Mouse (Mus musculus): ENCODE measurements at regions not wholly inside any gene's neighbourhood (a gene's known extent, or its start where the extent isn't known, plus 50 kb on each side); places are given as distances from the start of the nearest gene placed in this dataset.
"Not testable (repeated sequence)": the region's sequence is repeated elsewhere in the genome, so short reads cannot be mapped to it uniquely, and the experiment has no call there.

DNA sequence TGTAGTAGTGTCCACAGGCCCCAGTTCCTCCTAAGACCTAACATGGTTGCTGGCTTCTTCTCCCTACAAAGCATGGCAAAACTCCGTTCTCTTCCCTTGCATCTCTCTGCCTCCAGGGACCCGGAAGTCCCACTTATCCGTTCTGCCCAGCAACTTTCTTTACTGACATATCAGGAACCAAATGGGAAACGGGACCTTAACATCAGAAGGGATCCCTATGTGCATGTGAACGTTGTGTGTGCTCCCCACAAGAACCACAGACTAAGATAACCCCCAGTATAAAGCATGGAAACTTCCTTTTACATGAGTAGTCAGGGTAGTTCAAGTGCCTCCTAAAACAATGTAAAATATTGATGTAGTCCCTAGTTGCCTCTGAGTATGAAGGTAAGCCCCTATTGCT lies 61.6 kb downstream of the Zxdb start:
- intact Hi-C loops (cut with DNase I) = loop anchor here (10.0 kb wide), 1 partner anchor 51 kb away; no protein-coding TSS in a partner anchor
- H3K36me3 ChIP-seq (ENCODE audit: control insufficient read depth, insufficient read depth, low read length) = no peaks in the 10 kb centered on the region

DNA sequence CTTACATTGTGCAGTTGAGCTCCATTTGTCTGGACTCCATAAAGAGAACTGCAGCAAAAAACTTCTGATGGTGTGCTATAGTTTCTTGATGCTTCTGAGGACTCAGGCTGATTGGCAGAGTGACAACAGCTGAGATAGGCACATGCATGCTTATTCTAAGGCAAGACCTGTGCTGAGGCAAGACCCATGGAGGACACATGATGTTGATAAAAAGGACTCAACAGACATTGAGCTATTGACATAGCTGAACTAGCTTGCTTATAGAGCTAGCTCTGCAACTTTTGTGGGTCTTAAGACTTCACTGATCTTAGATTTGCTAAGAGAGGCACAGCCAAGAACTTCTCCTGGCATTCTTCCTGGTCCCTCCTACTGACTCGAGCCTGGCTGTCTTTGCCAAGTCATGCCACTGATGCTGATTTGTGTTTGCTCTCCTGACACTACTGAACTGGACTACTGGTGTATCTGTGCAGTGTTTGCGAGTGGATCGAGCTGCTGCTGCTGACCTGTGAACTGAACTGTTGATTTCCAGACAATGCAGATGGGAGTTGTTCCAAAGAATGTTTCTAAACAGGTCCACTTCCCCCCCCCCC lies 64.1 kb downstream of the Zxdb start:
- Histone ChIP-seq H3K4me3 (no peak overlapping the region), H3K27ac (no peak overlapping the region), H3K79me2 (replicated peaks; ENCODE audit: control insufficient read depth, insufficient read depth, low read length) (no peaks in the 10 kb centered on the region), H3K4me1 (ENCODE audit: control insufficient read depth, insufficient read depth, low read length) (no peaks in the 10 kb centered on the region; the same call in 1 of the 2 replicates), H3K27me3 (ENCODE audit: control insufficient read depth, insufficient read depth, low read length) (no peaks in the 10 kb centered on the region), H3K36me3 (ENCODE audit: control insufficient read depth, insufficient read depth, low read length) (no peaks in the 10 kb centered on the region), H3K9ac (ENCODE audit: low read depth, low read length) (no peak overlapping the region)
- intact Hi-C loops (cut with DNase I) = loop anchor here (10.0 kb wide), 1 partner anchor 54 kb away; no protein-coding TSS in a partner anchor
- WGBS = 53% methylated on average over 3 of the region's 3 CpGs
- TF ChIP-seq POLR2A (IDR thresholded peaks at IDR 0.05; ENCODE audit: insufficient read depth, low read depth, low read length) (no peak), CTCF (IDR thresholded peaks at IDR 0.05) (no peak), EP300 (IDR thresholded peaks at IDR 0.05; ENCODE audit: insufficient read depth, low read depth, low read length) (no peak)
- no peak for DNase-seq

More for the DNA sequence above, 61.6 kb downstream of the Zxdb start:
- Histone ChIP-seq H3K79me2 (replicated peaks; ENCODE audit: control insufficient read depth, insufficient read depth, low read length) (no peaks in the 10 kb centered on the region), H3K27me3 (ENCODE audit: control insufficient read depth, insufficient read depth, low read length) (no peaks in the 10 kb centered on the region), H3K4me1 (ENCODE audit: control insufficient read depth, insufficient read depth, low read length) (no peaks in the 10 kb centered on the region; the same call in 1 of the 2 replicates), H3K9ac (ENCODE audit: low read depth, low read length) (no peak overlapping the region), H3K27ac (no peak overlapping the region), H3K4me3 (no peak overlapping the region)
- TF ChIP-seq CTCF (IDR thresholded peaks at IDR 0.05) (no peak), POLR2A (IDR thresholded peaks at IDR 0.05; ENCODE audit: insufficient read depth, low read depth, low read length) (no peak), EP300 (IDR thresholded peaks at IDR 0.05; ENCODE audit: insufficient read depth, low read depth, low read length) (no peak)
- 61% methylated on average over 5 of the region's 5 CpGs for WGBS
- DNase-seq = no peak

DNA sequence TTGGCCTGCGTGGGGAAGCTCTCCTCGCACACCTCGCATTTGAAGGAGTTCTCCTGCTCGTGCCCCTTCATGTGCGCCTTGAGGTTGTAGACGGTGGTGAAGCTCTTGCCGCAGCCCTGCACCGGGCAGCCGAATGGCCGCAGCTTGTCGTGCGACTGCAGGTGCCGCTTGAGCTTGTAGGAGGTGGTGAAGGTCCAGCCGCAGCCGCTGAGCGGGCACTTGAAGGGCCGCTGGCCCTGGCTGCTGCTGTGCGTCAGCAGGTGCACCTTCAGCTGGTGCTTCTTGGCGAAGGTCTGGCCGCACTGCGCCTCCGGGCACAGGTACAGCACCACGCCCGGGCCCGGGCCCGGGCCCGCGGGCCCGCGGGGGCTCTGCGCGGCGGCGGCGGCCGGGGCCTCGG lies 72.5 kb downstream of the Zxdb start:
- H3K79me2 ChIP-seq (replicated peaks; ENCODE audit: control insufficient read depth, insufficient read depth, low read length); H3K27ac ChIP-seq; H3K27me3 ChIP-seq (ENCODE audit: control insufficient read depth, insufficient read depth, low read length); DNase-seq; H3K4me1 ChIP-seq (ENCODE audit: control insufficient read depth, insufficient read depth, low read length); intact Hi-C loops (cut with DNase I); H3K9ac ChIP-seq (ENCODE audit: low read depth, low read length); H3K4me3 ChIP-seq; H3K36me3 ChIP-seq (ENCODE audit: control insufficient read depth, insufficient read depth, low read length): not testable (repeated sequence)
- WGBS = no CpG with 5 or more reads among the region's 37 CpGs

DNA sequence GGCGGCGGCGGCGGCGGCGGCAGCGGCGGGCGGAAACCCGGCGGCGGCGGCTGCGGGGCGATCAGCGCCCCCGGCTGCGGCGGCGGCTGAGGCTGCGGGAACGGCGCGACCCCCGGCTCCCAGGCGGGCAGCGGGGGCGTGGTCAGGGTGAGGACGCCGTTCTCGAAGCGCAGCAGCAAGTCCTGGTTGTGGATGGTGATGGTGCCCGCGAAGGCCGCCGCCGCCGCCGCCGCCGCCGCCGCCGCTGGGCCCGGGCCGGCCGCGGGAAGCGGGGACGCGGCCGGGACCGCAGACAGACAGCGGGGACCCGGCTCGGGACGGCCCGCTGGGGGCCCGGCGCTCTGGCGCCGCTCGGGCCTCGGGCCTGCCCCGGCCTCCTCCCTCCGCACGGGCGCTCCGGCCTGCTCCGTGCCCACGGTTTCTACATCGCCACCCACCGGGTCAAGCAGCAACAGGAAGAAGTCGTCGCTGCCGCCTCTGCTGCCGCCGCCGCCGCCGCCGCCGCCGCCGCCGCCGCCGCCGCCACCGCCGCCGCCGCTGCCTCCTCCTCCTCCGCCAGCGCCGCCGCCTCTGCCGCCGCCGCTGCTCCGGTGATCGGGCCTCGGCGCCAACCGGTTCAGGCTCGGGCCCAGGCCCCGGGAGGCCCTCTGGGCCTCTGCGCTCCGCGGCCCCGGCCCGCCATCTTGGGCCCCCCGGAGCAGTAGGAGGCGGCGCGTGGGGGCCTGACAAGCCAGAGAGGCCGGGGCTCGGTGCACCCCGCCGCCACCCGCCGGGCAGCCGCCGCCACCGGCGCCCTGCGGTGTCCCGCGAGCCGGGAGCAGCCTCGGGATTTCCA lies 73.2 kb downstream of the Zxdb start:
- DNase-seq; H3K27me3 ChIP-seq (ENCODE audit: control insufficient read depth, insufficient read depth, low read length); intact Hi-C loops (cut with DNase I); H3K9ac ChIP-seq (ENCODE audit: low read depth, low read length); H3K36me3 ChIP-seq (ENCODE audit: control insufficient read depth, insufficient read depth, low read length); H3K4me3 ChIP-seq; H3K79me2 ChIP-seq (replicated peaks; ENCODE audit: control insufficient read depth, insufficient read depth, low read length); H3K27ac ChIP-seq; H3K4me1 ChIP-seq (ENCODE audit: control insufficient read depth, insufficient read depth, low read length): not testable (repeated sequence)
- no CpG with 5 or more reads among the region's 131 CpGs for WGBS

DNA sequence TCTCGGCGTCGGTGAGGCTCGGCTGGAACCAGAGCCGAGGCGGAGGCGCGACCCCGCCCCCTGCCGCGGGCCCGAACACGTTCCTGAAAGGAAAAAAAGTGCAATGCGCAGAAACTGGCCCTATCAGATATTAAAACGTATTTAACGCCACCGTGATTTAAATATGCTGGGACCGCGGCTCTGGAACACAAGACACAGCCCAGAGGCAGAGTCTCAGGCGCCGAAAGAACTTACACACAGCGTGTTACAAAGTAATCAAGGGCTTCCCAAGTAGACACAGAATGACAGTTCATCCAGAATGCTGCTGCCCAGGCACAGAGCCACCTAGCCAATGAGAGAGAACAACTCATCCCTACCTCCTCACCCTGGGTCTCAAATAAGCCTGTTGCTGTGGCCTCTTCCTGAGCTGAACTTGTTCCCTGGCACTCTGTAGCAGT lies 73.8 kb downstream of the Zxdb start:
- intact Hi-C loops (cut with DNase I); H3K9ac ChIP-seq (ENCODE audit: low read depth, low read length); H3K79me2 ChIP-seq (replicated peaks; ENCODE audit: control insufficient read depth, insufficient read depth, low read length); H3K36me3 ChIP-seq (ENCODE audit: control insufficient read depth, insufficient read depth, low read length); DNase-seq; H3K4me3 ChIP-seq; H3K27ac ChIP-seq; H3K4me1 ChIP-seq (ENCODE audit: control insufficient read depth, insufficient read depth, low read length); H3K27me3 ChIP-seq (ENCODE audit: control insufficient read depth, insufficient read depth, low read length): not testable (repeated sequence)
- WGBS = no CpG with 5 or more reads among the region's 22 CpGs

DNA sequence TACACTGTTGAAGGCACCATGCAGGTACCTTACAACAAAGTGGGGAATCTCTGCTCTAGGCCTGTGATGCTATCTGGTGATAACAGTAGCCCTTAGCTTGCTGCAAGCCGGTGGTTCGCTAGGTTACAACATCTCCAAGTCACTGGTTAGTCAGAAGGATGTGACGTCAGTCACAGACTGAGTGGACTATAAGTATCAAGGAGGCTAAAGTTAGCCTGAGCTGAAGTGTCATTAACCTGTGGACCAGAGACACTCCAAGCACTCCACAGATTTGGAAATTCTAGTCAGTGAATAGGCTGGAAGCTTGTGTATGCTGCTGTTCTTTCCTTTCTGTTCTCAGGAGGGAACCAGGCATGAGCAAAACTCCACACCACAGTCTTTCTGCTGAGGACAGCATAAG lies 88.4 kb downstream of the Zxdb start:
- H3K27me3 ChIP-seq (ENCODE audit: control insufficient read depth, insufficient read depth, low read length); H3K27ac ChIP-seq; H3K36me3 ChIP-seq (ENCODE audit: control insufficient read depth, insufficient read depth, low read length); H3K4me1 ChIP-seq (ENCODE audit: control insufficient read depth, insufficient read depth, low read length); intact Hi-C loops (cut with DNase I); H3K79me2 ChIP-seq (replicated peaks; ENCODE audit: control insufficient read depth, insufficient read depth, low read length); H3K9ac ChIP-seq (ENCODE audit: low read depth, low read length); DNase-seq; H3K4me3 ChIP-seq: not testable (repeated sequence)
- no CpG with 5 or more reads among the region's 3 CpGs for WGBS

DNA sequence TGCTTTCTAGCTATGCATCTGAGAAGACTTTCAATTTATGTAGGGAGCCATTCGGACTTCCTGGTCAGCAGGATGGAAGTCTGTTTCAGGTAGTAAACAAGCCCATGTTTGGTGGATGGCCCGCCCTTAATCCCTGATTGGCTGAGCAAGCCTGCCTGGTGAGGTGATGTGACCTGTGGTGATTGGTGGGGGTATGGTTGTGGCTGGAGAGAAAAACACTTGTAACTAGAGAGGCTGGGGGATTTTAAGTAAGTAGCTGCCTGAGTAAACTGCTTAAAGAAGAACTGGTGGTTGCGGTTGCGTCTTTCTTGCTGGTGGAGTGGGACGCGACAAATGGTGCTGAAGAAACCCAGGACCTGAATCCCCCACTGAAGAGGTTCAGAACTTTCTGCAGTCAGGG lies 103.2 kb downstream of the Zxdb start:
- intact Hi-C loops (cut with DNase I); DNase-seq; H3K27ac ChIP-seq; H3K36me3 ChIP-seq (ENCODE audit: control insufficient read depth, insufficient read depth, low read length); H3K79me2 ChIP-seq (replicated peaks; ENCODE audit: control insufficient read depth, insufficient read depth, low read length); H3K4me3 ChIP-seq; H3K27me3 ChIP-seq (ENCODE audit: control insufficient read depth, insufficient read depth, low read length); H3K4me1 ChIP-seq (ENCODE audit: control insufficient read depth, insufficient read depth, low read length); H3K9ac ChIP-seq (ENCODE audit: low read depth, low read length): not testable (repeated sequence)
- 92% methylated on average over 6 of the region's 6 CpGs for WGBS

All from heart, adult 2 months (tissue).